Mouse (Mus musculus): ENCODE data around the gene Trpm5.

DNA sequence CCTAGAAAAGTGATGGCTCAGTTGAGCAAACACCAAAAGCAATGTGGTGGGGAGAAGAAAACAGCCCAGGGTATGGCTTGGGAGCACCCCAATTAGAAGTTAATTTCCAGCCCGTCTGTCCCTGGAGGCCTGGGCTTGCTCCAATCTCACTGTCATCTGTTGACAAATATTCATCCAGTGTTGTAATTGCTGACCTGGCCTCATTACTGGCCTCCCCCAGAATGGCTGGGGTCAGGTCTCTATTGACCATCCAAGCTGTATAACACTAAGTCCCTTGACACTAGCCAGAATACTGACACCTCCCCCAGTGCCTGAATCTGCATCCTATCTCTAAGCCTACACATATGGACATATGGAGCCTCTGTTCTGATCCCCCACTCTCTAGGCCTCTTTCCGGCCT, 17.1 kb downstream of the Trpm5 start:
- no peak for TF ChIP-seq CTCF (IDR thresholded peaks at IDR 0.05; ENCODE audit: low read depth)
- TF ChIP-seq EP300 (IDR thresholded peaks at IDR 0.05; ENCODE audit: low read depth) = no peak

Measured in liver, postnatal 0 days (tissue).